Comparison of ENCODE assay signal across 9 mouse cellular contexts in the genomic region with DNA sequence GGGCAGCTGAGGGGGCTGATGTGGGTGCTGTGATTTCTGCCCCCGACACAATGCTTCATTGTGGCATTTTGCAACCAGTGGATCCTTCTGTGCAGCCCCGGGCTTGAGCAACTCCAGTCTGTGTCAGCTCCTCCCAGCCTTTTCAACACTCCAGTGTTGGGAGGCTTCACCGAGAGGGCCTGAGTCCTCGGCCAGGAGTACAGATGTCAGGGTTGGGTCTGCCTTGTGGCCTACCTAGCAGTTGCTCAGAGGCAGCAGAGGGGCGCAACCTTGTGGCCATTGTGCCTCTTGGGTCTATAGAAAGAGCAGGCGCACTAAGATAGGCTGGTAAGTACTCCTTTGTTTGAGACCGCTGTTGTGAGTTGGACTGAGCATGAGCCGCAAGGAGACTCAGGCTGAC. TPM values are rescaled to one million over a fixed set of nuclear protein-coding genes. Genes with fewer than 3 reads are reported as not detected.
DNase-seq lines count a peak whose midpoint lies in the region; ATAC-seq and TF ChIP-seq lines count a peak whose summit lies in the region.
"Had no signal": no experiment of that assay in that cellular context is flagged by ENCODE, and none has a peak within 500 bp of the region (broad histone marks: within the 10 kb centered on the region; RNA-seq: fewer than 3 reads in every experiment).

No protein-coding gene starts in this region.

- H3K79me2 ChIP-seq in heart, adult 2 months (replicated peaks; ENCODE audit: control insufficient read depth, insufficient read depth, low read length) = no peaks in the 10 kb centered on the region

- no peak overlapping the region; the same call in 1 of the 2 replicates for H3K27ac ChIP-seq in heart, adult 2 months

- H3K9me3 ChIP-seq in E14TG2a.4 (ENCODE audit: low read length) = no peaks in the 10 kb centered on the region

- H3K9ac ChIP-seq in heart, adult 2 months (ENCODE audit: low read depth, low read length) = no peak overlapping the region

- ATAC-seq in megakaryocyte progenitor cell, adult 5-6 weeks (replicated peaks; ENCODE audit: poor library complexity) = peak; percentile 24

- TF ChIP-seq EP300 in heart, adult 2 months (IDR thresholded peaks at IDR 0.05; ENCODE audit: insufficient read depth, low read depth, low read length) = no peak

- no peaks in the 10 kb centered on the region for H3K27me3 ChIP-seq in heart, adult 2 months (ENCODE audit: control insufficient read depth, insufficient read depth, low read length)
- 0 out of 2 replicates have a peak, but pooled peaks cover 4% of the 10 kb centered on the region for H3K27me3 ChIP-seq in E14TG2a.4 (ENCODE audit: insufficient read depth, low read length)

- peak in 1 of 2 experiments; percentile 50 for DNase-seq in heart, adult 2 months
- DNase-seq in heart, postnatal 25 days (ENCODE audit: low spot score) = no peak
- peak; percentile 42 for DNase-seq in heart, postnatal 4 days
- no peak for DNase-seq in cerebellum, postnatal 36 days
- no peak for DNase-seq in layer of hippocampus, adult 11-12 months (ENCODE audit: low spot score)
- DNase-seq in urinary bladder, postnatal 36 days (ENCODE audit: low spot score in 2 of 2) = no peak

- intact Hi-C loops in heart, adult 2 months (cut with DNase I) = no loop called here
- intact Hi-C loops in heart, postnatal 25 days (cut with DNase I) = loop anchor here (5.0 kb wide), 1 partner anchor 53 kb away; no protein-coding TSS in a partner anchor

- no peak overlapping the region for H3K4me3 ChIP-seq in heart, adult 2 months
- peak overlapping the region; percentile 86; the same call in 1 of the 2 replicates for H3K4me3 ChIP-seq in E14TG2a.4 (replicated peaks; ENCODE audit: low read length)

- 66% methylated on average over 8 of the region's 8 CpGs for WGBS in heart, adult 2 months

- TF ChIP-seq CTCF in heart, adult 2 months (IDR thresholded peaks at IDR 0.05) = 0 out of 2 replicates have a peak, but pooled peaks have one; percentile 3
- TF ChIP-seq CTCF in E14TG2a.4 (conservative IDR thresholded peaks at IDR 0.05; ENCODE audit: low read length) = no peak

- TF ChIP-seq POLR2A in heart, adult 2 months (IDR thresholded peaks at IDR 0.05; ENCODE audit: insufficient read depth, low read depth, low read length) = no peak

- H3K36me3 ChIP-seq in heart, adult 2 months (ENCODE audit: control insufficient read depth, insufficient read depth, low read length) = no peaks in the 10 kb centered on the region; the same call in 1 of the 2 replicates
- peaks cover 30% of the 10 kb centered on the region for H3K36me3 ChIP-seq in E14TG2a.4 (ENCODE audit: insufficient read depth, low read length)

- H3K4me1 ChIP-seq in heart, adult 2 months (ENCODE audit: control insufficient read depth, insufficient read depth, low read length) = peaks cover 10% of the 10 kb centered on the region
- peaks cover 57% of the 10 kb centered on the region for H3K4me1 ChIP-seq in E14TG2a.4 (replicated peaks; ENCODE audit: low read depth, low read length)

RNA-seq across cellular contexts. Expression of gene Tmem268, which starts 1.5 kb away (rescaled TPM):
- total RNA-seq in heart, adult 2 months (2021) = 10 to 100 TPM; 10.9 to 11.0 TPM
- 8.3 and 13.0 TPM in 2 replicates for polyA plus RNA-seq in heart, adult 2 months (2012; rRNA removed)
- total RNA-seq in heart, postnatal 25 days (2021) = 10 to 100 TPM in 1 of 2 experiments, 1 to 10 TPM in 1; 9.8 to 10.9 TPM
- 1 to 10 TPM; 4.3 to 4.9 TPM for total RNA-seq in heart, postnatal 4 days (2021)
- 4.7 and 4.8 TPM in 2 replicates for total RNA-seq in megakaryocyte progenitor cell, adult 5-6 weeks (2015)
- 10.8 and 23.7 TPM in 2 replicates for total RNA-seq in megakaryocyte progenitor cell, adult 5-6 weeks (2017)

RNA-seq across cellular contexts. Expression of gene Atp6v1g1, which starts 15.5 kb away (rescaled TPM):
- 100 to 1,000 TPM; 138 to 164 TPM for total RNA-seq in heart, adult 2 months (2021)
- 53.6 and 80.9 TPM in 2 replicates for polyA plus RNA-seq in heart, adult 2 months (2012; rRNA removed)
- total RNA-seq in heart, postnatal 25 days (2021) = 100 to 1,000 TPM; 144 to 162 TPM
- total RNA-seq in heart, postnatal 4 days (2021) = 100 to 1,000 TPM; 158 to 159 TPM
- 102 and 121 TPM in 2 replicates for total RNA-seq in megakaryocyte progenitor cell, adult 5-6 weeks (2015)
- 80.3 and 82.4 TPM in 2 replicates for total RNA-seq in megakaryocyte progenitor cell, adult 5-6 weeks (2017)

RNA-seq across cellular contexts. Expression of gene Gm11213, which starts 45.0 kb away (rescaled TPM):
- not detected for total RNA-seq in heart, adult 2 months (2021)
- polyA plus RNA-seq in heart, adult 2 months (2012; rRNA removed) = not detected in 2 replicates
- not detected for total RNA-seq in heart, postnatal 25 days (2021)
- not detected for total RNA-seq in heart, postnatal 4 days (2021)
- total RNA-seq in megakaryocyte progenitor cell, adult 5-6 weeks (2015) = not detected in 2 replicates
- not detected in 2 replicates for total RNA-seq in megakaryocyte progenitor cell, adult 5-6 weeks (2017)
- polyA plus RNA-seq: large intestine, adult 2 months had no signal
